Mouse (Mus musculus): ENCODE data around the gene Mrps36. TPM values are rescaled to one million over a fixed set of nuclear protein-coding genes. Genes with fewer than 3 reads are reported as not detected.
"Not testable (repeated sequence)": the region's sequence is repeated elsewhere in the genome, so short reads cannot be mapped to it uniquely, and the experiment has no call there.

Gene Mrps36
- polyA plus RNA-seq (2016; fragmentation: Nextera tagmentation; extraction: Ambion mirVana), result 124 and 129 TPM in 2 replicates

DNA sequence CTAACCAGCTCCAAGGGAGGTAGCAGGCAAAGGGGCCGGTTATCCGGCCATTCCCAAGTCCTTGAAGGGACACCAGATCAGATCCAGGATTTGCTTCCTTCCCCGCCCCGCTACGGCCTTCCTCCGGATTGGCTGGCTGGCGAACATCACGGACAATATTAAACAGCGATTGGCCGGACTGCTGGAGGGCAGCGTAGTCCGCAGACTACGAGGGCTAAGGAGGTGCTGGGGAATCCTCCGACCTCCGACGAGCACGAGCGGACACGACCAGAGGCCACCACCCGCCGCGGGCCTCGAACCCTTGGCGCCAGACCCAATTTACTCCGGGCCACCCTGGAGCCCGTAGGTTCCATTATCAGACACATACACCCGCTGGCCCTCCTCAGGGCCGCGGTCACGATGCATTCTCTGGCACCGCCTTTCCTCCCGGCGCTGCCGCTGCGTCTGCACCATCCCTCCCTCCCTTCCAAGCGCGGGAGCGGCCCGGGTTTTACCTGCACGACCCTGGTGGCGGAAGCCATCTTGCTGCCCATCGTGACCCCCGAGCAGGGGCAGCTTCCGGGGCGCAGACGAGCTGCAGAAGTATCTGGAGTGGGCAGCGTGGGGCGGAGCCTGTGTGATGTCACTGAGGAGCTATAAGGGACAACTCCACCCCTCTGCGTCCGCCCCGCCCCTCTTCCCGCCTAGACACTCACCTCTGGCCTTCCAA is at the start of gene Mrps36:
Mrps36 (minus strand) TSS at position 624 of the 709 bp plus-strand sequence.
- Histone ChIP-seq H3K4me1 (peaks cover 12% of the 10 kb centered on the region), H3K36me3 (replicated peaks) (no peaks in the 10 kb centered on the region), H3K27me3 (replicated peaks; ENCODE audit: low read depth, poor library complexity, severe bottlenecking) (no peaks in the 10 kb centered on the region), H3K9me3 (no peaks in the 10 kb centered on the region), H3K4me3 (peak within 1 kb of the TSS; percentile 81), H3K27ac (replicated peaks) (peak within 1 kb of the TSS; percentile 93)
- DNase-seq (ENCODE audit: low spot score), result peak; percentile 95
- under 1% methylated on average over 52 of the region's 52 CpGs for WGBS

DNA sequence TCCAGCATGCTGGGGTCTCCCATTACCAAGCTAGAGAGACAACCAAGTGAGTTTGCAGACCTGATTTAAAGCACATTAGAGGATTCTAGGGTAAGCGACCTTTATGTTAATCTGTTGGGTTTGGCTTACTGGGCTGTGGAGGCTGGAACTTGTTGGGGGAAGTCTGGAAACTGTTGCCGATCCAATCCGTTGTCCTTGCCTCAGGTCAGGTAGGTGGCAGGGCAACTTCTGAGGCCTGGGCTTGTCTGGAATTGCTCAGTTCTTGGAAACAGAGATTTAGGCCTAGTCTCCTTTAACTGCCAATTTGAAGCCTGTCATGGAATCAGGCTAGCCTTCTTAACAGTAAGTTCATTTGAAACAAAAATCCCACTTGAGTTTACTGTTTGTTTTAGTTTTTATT is 44.6 kb upstream of the Mrps36 start:
- peaks cover 12% of the 10 kb centered on the region for H3K36me3 ChIP-seq (replicated peaks)
- H3K27me3 ChIP-seq (replicated peaks; ENCODE audit: low read depth, poor library complexity, severe bottlenecking), result no peaks in the 10 kb centered on the region
- H3K4me3 ChIP-seq, result no peak overlapping the region
- 83% methylated on average over 3 of the region's 3 CpGs for WGBS
- DNase-seq (ENCODE audit: low spot score), result no peak
- H3K27ac ChIP-seq (replicated peaks), result no peak overlapping the region
- H3K9me3 ChIP-seq, result no peaks in the 10 kb centered on the region
- H3K4me1 ChIP-seq, result peaks cover 15% of the 10 kb centered on the region

DNA sequence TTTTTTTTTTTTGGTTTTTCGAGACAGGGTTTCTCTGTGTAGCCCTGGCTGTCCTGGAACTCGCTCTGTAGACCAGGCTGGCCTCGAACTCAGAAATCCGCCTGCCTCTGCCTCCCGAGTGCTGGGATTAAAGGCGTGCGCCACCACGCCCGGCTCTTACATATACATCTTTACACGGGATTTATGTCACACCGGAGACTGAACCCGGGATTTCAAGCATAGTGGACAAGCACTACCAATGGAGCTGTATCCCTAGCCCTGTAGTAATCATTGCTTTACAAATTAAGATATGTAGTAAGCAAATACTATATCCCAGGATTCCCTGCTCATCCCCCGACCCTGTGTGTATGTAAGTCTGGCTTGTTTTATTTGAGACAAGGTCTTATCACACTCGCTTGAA is 43.6 kb upstream of the Mrps36 start:
- H3K27ac ChIP-seq (replicated peaks); H3K9me3 ChIP-seq; H3K4me3 ChIP-seq; DNase-seq (ENCODE audit: low spot score); H3K27me3 ChIP-seq (replicated peaks; ENCODE audit: low read depth, poor library complexity, severe bottlenecking): not testable (repeated sequence)
- 98% methylated on average over 13 of the region's 14 CpGs for WGBS
- Histone ChIP-seq H3K36me3 (replicated peaks) (peaks cover 22% of the 10 kb centered on the region), H3K4me1 (peaks cover 22% of the 10 kb centered on the region)

DNA sequence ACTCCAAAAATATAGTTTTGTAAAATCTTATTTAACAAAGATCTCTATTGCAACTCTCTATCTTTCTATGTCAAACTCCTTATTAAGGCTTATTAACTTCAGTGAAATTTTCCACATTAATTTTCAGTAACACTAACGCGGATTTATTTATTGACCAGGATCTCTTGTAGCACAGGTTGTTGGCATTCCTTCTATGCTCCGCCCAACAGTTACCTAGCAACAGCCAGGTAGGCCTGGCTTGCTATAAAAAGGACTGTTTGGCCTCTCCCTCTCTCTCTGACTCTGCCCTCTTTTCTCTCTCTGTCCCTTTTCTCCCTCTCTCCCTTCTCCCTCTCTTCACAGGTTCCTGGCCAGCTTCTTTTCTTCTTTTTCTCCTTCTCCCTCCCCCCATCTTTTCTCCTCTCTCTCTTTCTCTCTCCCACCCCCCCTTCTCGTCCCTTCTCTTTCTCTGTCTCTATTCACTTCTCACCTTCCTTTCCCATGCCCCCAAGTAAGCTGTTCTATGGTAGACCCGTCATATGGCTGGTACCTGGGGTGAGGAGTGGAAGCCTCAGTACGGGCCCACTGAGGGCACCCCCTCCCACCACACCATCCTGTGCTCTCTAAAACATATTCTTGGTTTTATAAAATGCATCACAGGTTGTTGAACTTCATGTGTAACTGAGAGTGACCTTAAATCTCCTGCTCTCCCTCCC is 43.0 kb upstream of the Mrps36 start:
- H3K27me3 ChIP-seq (replicated peaks; ENCODE audit: low read depth, poor library complexity, severe bottlenecking), result no peaks in the 10 kb centered on the region
- no peak overlapping the region for H3K27ac ChIP-seq (replicated peaks)
- peaks cover 22% of the 10 kb centered on the region for H3K4me1 ChIP-seq
- DNase-seq (ENCODE audit: low spot score), result no peak
- WGBS, result 68% methylated on average over 6 of the region's 6 CpGs
- H3K4me3 ChIP-seq, result 0 out of 2 replicates have a peak overlapping the region, but pooled peaks have one; percentile 6
- H3K9me3 ChIP-seq, result no peaks in the 10 kb centered on the region
- peaks cover 28% of the 10 kb centered on the region for H3K36me3 ChIP-seq (replicated peaks)

DNA sequence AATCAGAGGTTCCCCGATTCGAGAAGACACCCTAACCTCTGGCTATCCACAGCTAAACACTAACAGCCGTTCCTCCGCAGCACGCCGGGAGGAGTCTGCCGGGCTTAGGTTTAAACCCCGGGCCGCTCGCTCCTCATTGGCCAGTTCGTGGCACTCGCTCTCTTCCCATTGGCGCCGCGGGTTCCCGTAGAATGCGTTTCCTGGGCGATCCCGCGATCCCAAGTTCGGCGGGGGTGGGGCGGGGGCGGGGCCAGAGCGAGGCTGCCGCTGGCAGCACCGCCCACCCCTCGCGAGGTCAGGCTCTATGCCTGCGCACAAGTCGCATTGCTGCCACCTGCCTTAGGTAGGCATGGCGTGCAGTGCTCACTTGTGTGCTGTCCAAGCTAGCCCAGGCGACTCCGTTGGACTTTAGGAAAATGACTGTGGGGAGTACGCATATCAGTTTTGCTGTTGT is 42.0 kb upstream of the Mrps36 start, which contains the start of gene Ccnb1:
Ccnb1 (minus strand) TSS at position 157 of the 454 bp plus-strand sequence.
- peak within 1 kb of the TSS; percentile 94 for H3K4me3 ChIP-seq
- H3K9me3 ChIP-seq, result no peaks in the 10 kb centered on the region
- DNase-seq (ENCODE audit: low spot score), result peak; percentile 99
- WGBS, result under 1% methylated on average over 35 of the region's 35 CpGs
- H3K36me3 ChIP-seq (replicated peaks), result peaks cover 38% of the 10 kb centered on the region
- no peaks in the 10 kb centered on the region for H3K27me3 ChIP-seq (replicated peaks; ENCODE audit: low read depth, poor library complexity, severe bottlenecking)
- peaks cover 22% of the 10 kb centered on the region for H3K4me1 ChIP-seq
- peak within 1 kb of the TSS; percentile 98 for H3K27ac ChIP-seq (replicated peaks)

DNA sequence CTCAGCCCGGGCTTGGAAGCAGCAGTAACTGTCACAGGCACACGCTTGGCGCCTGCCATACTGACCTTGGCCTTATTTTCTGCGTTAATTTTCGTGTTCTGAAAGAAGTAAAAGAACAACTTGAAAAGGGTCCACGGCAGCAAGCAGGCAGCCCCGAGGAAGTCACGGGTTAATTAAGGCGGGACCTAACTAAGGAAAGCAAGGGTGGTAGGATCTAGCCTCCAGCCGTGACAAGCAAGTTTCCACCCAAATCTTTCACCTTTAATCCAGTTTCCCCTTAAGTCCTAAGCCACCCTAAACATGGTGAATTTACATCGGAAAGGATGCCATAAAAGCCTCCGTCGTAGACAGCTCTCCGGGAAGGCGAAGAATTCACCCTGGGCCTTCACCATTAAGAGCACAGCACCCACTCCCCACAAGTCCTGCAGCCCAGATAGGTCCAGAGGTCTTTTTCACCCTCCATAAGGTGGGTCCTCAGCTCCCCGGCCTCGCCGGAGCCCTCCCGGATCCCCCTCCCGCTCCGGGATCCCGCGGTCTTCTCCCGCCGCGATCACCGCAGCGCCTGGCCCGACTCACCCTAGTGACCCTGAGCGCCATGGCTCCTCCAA is 41.5 kb upstream of the Mrps36 start:
- Histone ChIP-seq H3K27me3 (replicated peaks; ENCODE audit: low read depth, poor library complexity, severe bottlenecking) (no peaks in the 10 kb centered on the region), H3K4me3 (peak overlapping the region; percentile 94), H3K4me1 (peaks cover 22% of the 10 kb centered on the region), H3K27ac (replicated peaks) (peak overlapping the region; percentile 98), H3K9me3 (no peaks in the 10 kb centered on the region), H3K36me3 (replicated peaks) (peaks cover 43% of the 10 kb centered on the region)
- DNase-seq (ENCODE audit: low spot score), result peak; percentile 34
- under 1% methylated on average over 30 of the region's 30 CpGs for WGBS

DNA sequence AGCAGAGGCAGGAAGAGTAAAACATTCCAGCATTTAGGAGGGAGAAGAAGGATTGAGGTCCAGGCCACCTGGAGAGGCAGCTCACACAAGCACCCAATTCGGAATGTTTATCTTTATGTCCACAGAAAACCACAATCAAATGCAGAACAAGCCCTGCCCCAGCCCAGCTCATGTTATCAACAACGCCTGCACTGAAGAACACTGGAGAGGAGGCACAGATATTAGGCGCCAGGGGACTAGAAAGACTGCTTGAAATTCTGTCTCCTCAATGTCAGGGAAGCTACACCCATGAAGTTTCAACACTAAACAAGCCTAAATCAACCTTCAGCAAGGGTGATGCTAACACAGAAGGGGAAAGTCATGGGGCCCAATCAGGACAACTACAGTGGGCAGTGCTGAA is 33.0 kb upstream of the Mrps36 start:
- H3K27me3 ChIP-seq (replicated peaks; ENCODE audit: low read depth, poor library complexity, severe bottlenecking), result no peaks in the 10 kb centered on the region
- DNase-seq (ENCODE audit: low spot score), result no peak
- H3K27ac ChIP-seq (replicated peaks), result no peak overlapping the region
- 80% methylated on average over 3 of the region's 3 CpGs for WGBS
- H3K4me1 ChIP-seq, result peaks cover 22% of the 10 kb centered on the region
- no peaks in the 10 kb centered on the region for H3K9me3 ChIP-seq
- no peak overlapping the region for H3K4me3 ChIP-seq
- peaks cover 69% of the 10 kb centered on the region for H3K36me3 ChIP-seq (replicated peaks)

DNA sequence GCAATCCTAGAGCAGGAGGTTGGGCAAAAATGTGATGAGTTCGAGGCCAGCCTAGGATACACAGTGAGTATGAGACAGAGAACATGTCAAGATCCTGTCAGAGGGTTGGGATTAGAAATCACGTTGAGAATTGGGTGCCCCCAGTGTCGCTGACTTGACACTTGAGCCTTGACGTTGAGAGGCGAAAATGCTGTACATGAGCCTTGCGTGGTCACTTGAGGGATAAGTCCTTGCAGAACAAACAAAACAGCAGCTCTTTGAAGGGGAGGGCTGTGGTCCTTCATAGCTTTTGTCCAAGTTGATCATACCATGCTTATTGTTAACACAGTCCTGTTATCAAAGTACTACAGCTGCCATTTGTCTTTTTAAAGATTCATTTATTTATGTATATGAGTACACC is 32.3 kb upstream of the Mrps36 start:
- Histone ChIP-seq H3K27ac (replicated peaks) (no peak overlapping the region), H3K27me3 (replicated peaks; ENCODE audit: low read depth, poor library complexity, severe bottlenecking) (no peaks in the 10 kb centered on the region), H3K4me3 (0 out of 2 replicates have a peak overlapping the region, but pooled peaks have one; percentile 98), H3K4me1 (peaks cover 22% of the 10 kb centered on the region), H3K36me3 (replicated peaks) (peaks cover 69% of the 10 kb centered on the region), H3K9me3 (no peaks in the 10 kb centered on the region)
- no peak for DNase-seq (ENCODE audit: low spot score)
- WGBS, result 68% methylated on average over 6 of the region's 6 CpGs

DNA sequence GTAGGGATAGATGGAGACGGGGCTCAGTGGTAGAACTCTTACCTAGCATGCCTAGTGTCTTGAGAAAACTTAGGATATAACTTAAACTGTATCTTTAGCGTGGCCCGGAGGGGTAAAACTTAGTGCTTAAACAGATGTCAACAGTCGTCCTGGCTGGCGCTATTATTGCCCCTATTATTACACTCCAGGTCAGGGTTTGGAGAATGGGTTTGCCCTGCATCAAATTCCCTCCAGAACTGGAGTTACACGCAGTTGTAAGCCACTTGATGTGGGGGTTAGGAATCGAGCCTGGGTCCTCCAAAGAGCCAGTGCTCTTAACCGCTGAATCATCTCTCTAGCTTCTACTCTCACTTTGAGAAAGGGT is 31.6 kb upstream of the Mrps36 start:
- H3K27ac ChIP-seq (replicated peaks), result peak overlapping the region; percentile 84
- H3K4me3 ChIP-seq, result peak overlapping the region; percentile 98
- peaks cover 22% of the 10 kb centered on the region for H3K4me1 ChIP-seq
- no peak for DNase-seq (ENCODE audit: low spot score)
- WGBS, result 19% methylated on average over 8 of the region's 8 CpGs
- H3K36me3 ChIP-seq (replicated peaks), result peaks cover 69% of the 10 kb centered on the region
- no peaks in the 10 kb centered on the region for H3K27me3 ChIP-seq (replicated peaks; ENCODE audit: low read depth, poor library complexity, severe bottlenecking)
- no peaks in the 10 kb centered on the region for H3K9me3 ChIP-seq

DNA sequence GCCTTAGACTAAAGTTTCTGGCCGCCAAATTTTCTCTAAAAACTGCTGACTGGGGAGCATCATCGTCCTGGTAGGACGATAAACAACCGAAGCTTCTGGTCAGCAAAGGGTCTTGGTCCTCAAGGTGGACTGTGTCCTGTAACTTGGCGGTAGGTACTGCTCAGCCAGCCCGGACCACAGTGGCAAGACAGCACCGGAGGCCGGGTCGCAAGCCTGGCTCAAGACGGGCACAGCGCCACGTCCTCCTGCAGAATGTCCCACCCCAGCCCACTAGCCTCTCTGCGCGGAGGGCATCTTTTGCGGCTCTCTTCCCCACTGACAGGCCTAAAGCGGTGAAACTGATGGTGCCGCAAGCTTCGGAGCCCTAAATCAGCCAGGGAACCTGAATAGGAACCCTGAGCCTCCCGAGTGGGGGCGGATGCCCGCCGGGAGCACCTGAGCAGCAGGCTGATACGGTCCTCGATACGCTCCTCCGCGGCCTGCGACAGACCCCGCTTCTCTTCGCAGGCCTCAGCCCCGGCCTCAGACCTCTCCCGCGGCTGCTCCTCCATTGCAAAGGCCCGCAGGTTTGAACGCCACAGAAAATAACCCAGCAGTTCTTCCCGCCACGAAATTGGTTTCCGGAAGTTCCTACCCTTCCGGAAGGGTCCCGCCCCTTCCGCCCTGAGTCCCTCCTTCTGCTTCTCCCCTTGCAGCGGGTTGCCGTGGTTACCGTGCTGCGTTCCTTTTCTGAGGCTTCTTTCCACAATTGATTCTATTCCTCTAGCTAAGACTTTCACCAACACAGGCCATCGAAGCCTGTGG is 31.0 kb upstream of the Mrps36 start, which contains the start of gene Cenph:
Cenph (minus strand) TSS at position 648 of the 804 bp plus-strand sequence.
- DNase-seq (ENCODE audit: low spot score), result peak; percentile 93
- Histone ChIP-seq H3K36me3 (replicated peaks) (peaks cover 69% of the 10 kb centered on the region), H3K27me3 (replicated peaks; ENCODE audit: low read depth, poor library complexity, severe bottlenecking) (no peaks in the 10 kb centered on the region), H3K9me3 (no peaks in the 10 kb centered on the region), H3K4me3 (peak within 1 kb of the TSS; percentile 98), H3K4me1 (peaks cover 22% of the 10 kb centered on the region), H3K27ac (replicated peaks) (peak within 1 kb of the TSS; percentile 84)
- under 1% methylated on average over 46 of the region's 46 CpGs for WGBS

DNA sequence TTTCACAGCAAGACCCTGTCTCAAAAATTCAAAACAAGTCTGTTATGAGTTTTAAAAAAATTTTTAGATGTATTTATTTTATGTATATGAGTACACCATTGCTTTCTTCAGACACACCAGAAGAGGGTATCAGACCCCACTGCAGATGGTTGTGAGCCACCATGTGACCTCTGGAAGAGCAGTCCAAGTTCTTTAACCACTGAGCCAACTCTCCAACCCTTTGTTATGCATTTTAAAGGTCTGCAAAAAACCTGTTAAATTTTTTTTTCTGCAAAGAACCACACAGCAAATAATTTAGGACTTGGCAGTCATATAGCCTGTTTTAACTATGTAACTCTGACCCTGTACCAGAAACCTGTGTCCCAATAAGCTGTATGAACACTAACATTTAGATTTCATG is 30.2 kb upstream of the Mrps36 start:
- Histone ChIP-seq H3K27me3 (replicated peaks; ENCODE audit: low read depth, poor library complexity, severe bottlenecking) (no peaks in the 10 kb centered on the region), H3K4me1 (peaks cover 22% of the 10 kb centered on the region), H3K9me3 (no peaks in the 10 kb centered on the region), H3K4me3 (peak overlapping the region; percentile 98), H3K27ac (replicated peaks) (peak overlapping the region; percentile 84), H3K36me3 (replicated peaks) (peaks cover 69% of the 10 kb centered on the region)
- DNase-seq (ENCODE audit: low spot score), result no peak

DNA sequence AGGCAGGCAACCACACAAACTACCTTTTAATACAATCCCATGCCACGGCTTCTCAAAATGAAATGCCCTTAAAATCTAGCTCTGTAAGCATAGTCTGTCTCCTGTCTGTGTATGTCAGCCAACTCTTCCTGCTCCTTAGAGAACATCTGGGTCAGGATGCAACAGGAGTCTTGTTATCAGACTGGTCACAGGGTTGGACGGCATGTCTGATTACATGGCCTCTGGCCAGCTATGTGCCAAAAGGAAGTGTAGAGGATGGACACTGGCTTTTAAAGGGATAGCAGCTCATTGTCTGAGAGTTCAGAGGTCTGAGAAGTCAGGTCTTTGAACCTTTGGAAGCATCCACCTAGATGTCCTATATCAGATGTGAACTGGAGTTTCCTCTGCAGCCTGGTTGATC is 10.9 kb upstream of the Mrps36 start:
- H3K36me3 ChIP-seq (replicated peaks), result peaks cover 15% of the 10 kb centered on the region

More for the DNA sequence above, 10.9 kb upstream of the Mrps36 start:
- H3K4me3 ChIP-seq, result no peak overlapping the region
- H3K4me1 ChIP-seq, result no peaks in the 10 kb centered on the region
- H3K27ac ChIP-seq (replicated peaks), result no peak overlapping the region
- 91% methylated on average over 2 of the region's 2 CpGs for WGBS
- no peak for DNase-seq (ENCODE audit: low spot score)
- H3K9me3 ChIP-seq, result no peaks in the 10 kb centered on the region
- no peaks in the 10 kb centered on the region for H3K27me3 ChIP-seq (replicated peaks; ENCODE audit: low read depth, poor library complexity, severe bottlenecking)
